Mouse (Mus musculus): ENCODE results near the gene Klhdc8a. TPM values are rescaled to one million over a fixed set of nuclear protein-coding genes. Genes with fewer than 3 reads are reported as not detected.

The Klhdc8a gene
- polyA plus RNA-seq, 1 experiment from 2014 or later, result 2.5 TPM

DNA sequence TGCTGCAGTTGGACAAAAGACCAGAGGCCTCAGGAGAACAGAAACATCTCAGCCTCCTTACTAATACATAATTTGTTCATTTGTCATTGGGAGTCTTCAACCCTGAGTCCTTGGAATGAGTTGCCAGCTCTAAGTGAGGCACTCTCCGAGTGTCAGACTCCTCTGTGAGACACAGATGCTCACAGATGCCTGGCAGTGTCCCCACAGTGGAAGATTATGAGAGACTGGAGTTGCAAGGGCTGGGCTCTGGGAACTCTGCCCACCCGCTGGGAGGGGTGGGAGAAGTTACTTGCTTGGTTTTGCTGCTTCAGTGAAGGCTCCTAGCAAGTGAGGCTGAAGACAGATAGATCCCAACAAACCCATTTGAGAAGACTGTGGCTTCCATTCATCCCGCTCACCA, 2.4 kb upstream of the Klhdc8a start:
- peaks cover 23% of the 10 kb centered on the region for H3K4me1 ChIP-seq (ENCODE audit: control insufficient read depth, insufficient read depth, low read length)
- no peak overlapping the region for H3K9ac ChIP-seq (ENCODE audit: low read length)
- H3K27me3 ChIP-seq (ENCODE audit: control insufficient read depth, insufficient read depth, low read length), result peaks cover 11% of the 10 kb centered on the region
- no peak overlapping the region for H3K4me3 ChIP-seq (ENCODE audit: low read depth, low read length)
- ATAC-seq (ENCODE audit: insufficient read depth, low FRiP score, low TSS enrichment) (no peak), DNase-seq (ENCODE audit: low spot score) (no peak)
- no peaks in the 10 kb centered on the region for H3K36me3 ChIP-seq (ENCODE audit: control insufficient read depth, insufficient read depth, low read length)
- H3K27ac ChIP-seq (ENCODE audit: low read depth, low read length), result no peak overlapping the region
- 77% methylated on average over 3 of the region's 3 CpGs for WGBS
- no peaks in the 10 kb centered on the region for H3K9me3 ChIP-seq (ENCODE audit: control insufficient read depth, low read length)
- no peak overlapping the region for H3K4me2 ChIP-seq (ENCODE audit: low read depth)

DNA sequence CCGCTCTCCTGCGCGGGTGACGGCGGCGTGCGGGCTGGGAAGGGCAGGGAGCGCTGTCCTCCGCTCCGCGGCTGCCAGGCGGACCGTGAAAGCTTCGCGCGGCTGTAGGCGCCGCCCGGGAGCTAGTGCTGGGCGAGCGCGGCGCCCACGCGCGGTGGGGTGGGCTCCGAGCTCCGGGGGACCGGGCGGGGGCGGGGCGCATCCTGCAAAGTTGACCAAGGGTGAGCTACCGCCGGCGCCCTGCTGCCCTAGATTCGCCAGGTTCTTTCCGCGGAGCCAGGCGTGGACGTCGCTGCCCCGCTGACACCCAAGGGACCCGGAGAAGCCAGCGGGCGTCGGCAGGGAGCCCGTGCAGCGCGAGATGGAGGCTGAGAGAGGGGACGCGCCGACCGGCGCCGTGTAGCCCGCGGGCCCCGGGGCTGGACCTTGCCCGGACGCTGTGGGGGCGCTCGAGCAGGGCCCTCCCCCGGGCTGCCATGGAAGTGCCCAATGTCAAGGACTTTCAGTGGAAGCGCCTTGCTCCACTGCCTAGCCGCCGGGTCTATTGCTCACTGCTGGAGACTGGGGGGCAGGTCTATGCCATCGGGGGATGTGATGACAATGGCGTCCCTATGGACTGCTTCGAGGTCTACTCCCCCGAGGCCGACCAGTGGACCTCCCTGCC, 507 bp downstream of the Klhdc8a start:
- Histone ChIP-seq H3K9me3 (ENCODE audit: control insufficient read depth, low read length) (no peaks in the 10 kb centered on the region), H3K36me3 (ENCODE audit: control insufficient read depth, insufficient read depth, low read length) (no peaks in the 10 kb centered on the region), H3K9ac (ENCODE audit: low read length) (peak overlapping the region; percentile 67), H3K27me3 (ENCODE audit: control insufficient read depth, insufficient read depth, low read length) (peaks cover 11% of the 10 kb centered on the region), H3K4me3 (ENCODE audit: low read depth, low read length) (peak overlapping the region; percentile 58), H3K4me1 (ENCODE audit: control insufficient read depth, insufficient read depth, low read length) (peaks cover 5% of the 10 kb centered on the region), H3K4me2 (ENCODE audit: low read depth) (peak overlapping the region; percentile 99), H3K27ac (ENCODE audit: low read depth, low read length) (no peak overlapping the region)
- DNase-seq (ENCODE audit: low spot score) (peak; percentile 56), ATAC-seq (ENCODE audit: insufficient read depth, low FRiP score, low TSS enrichment) (peak; percentile 69; the same call in 1 of the 2 replicates)
- WGBS, result 1% methylated on average over 54 of the region's 71 CpGs

DNA sequence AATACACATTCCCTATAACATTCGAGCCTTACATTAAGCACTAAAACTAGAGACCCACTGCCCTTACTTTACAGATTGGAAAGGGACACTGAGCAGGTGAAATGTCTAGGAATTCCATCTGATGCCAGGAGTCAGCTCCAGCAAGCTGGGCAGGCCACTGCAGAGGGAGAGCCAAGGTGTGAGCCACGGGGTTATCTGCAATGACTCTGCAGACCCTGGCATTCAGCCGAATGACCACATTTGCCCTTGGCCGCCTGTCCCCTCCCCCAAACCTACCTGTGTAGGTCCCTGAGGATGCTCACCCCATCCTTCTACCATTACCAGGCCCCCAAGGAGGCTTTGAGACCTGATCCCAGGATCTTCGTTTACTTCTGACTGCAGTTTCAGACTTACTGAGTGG, 1.3 kb downstream of the Klhdc8a start:
- ATAC-seq (ENCODE audit: insufficient read depth, low FRiP score, low TSS enrichment) (no peak), DNase-seq (ENCODE audit: low spot score) (no peak)
- no peak overlapping the region for H3K27ac ChIP-seq (ENCODE audit: low read depth, low read length)
- peaks cover 9% of the 10 kb centered on the region for H3K4me1 ChIP-seq (ENCODE audit: control insufficient read depth, insufficient read depth, low read length)
- 80% methylated on average over 5 of the region's 5 CpGs for WGBS
- no peak overlapping the region; the same call in 1 of the 2 replicates for H3K9ac ChIP-seq (ENCODE audit: low read length)
- no peaks in the 10 kb centered on the region for H3K9me3 ChIP-seq (ENCODE audit: control insufficient read depth, low read length)
- peaks cover 11% of the 10 kb centered on the region for H3K27me3 ChIP-seq (ENCODE audit: control insufficient read depth, insufficient read depth, low read length)
- H3K36me3 ChIP-seq (ENCODE audit: control insufficient read depth, insufficient read depth, low read length), result no peaks in the 10 kb centered on the region
- H3K4me3 ChIP-seq (ENCODE audit: low read depth, low read length), result peak overlapping the region; percentile 58; the same call in 1 of the 2 replicates
- no peak overlapping the region; the same call in 1 of the 2 replicates for H3K4me2 ChIP-seq (ENCODE audit: low read depth)

DNA sequence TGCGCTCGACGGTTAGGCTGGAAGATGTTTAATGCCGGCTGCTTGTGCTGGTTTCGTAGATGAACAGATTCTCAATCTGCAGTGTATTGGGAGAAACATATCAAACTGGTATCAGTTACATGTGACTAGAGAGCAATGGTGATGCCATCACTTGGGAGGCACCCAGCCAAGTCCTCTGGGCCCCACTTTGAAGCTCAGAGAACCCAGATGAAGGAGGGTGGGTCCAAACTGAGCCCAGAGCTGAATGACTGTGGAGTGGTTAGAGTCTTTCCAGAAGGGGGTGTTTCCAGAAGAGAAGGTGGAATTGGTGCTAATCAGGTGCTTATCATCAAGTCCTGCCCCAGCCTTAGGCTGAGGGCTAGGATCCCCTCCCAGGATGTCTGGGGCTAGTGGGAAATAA, 2.8 kb downstream of the Klhdc8a start:
- Histone ChIP-seq H3K4me1 (ENCODE audit: control insufficient read depth, insufficient read depth, low read length) (peaks cover 15% of the 10 kb centered on the region), H3K4me2 (ENCODE audit: low read depth) (no peak overlapping the region), H3K27ac (ENCODE audit: low read depth, low read length) (no peak overlapping the region), H3K4me3 (ENCODE audit: low read depth, low read length) (no peak overlapping the region), H3K9me3 (ENCODE audit: control insufficient read depth, low read length) (no peaks in the 10 kb centered on the region), H3K9ac (ENCODE audit: low read length) (no peak overlapping the region), H3K36me3 (ENCODE audit: control insufficient read depth, insufficient read depth, low read length) (no peaks in the 10 kb centered on the region), H3K27me3 (ENCODE audit: control insufficient read depth, insufficient read depth, low read length) (peaks cover 11% of the 10 kb centered on the region)
- 87% methylated on average over 5 of the region's 5 CpGs for WGBS
- ATAC-seq (ENCODE audit: insufficient read depth, low FRiP score, low TSS enrichment) (no peak), DNase-seq (ENCODE audit: low spot score) (no peak)

DNA sequence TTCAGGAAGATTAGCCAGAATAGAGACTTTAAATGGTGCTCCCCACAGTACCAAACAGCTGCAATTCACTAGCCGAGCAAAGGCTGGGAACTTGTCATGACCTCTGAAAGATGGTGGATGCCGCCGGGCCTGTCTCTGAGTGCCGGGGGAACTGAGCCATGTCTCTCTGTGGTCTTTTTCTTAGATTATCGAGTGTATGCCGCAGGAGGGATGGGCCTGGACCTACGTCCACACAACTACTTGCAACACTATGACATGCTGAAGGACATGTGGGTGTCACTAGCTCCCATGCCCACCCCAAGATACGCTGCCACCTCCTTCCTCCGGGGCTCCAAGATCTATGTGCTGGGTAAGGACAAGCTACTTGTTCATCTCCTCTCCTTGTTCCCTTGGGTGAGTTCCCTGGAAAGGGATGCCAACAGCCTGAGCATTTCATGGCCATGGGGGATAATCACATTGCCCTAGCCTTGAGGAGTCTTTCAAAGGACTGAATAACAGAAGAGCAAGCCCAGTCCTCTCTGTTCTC, 4.0 kb downstream of the Klhdc8a start:
- ATAC-seq (ENCODE audit: insufficient read depth, low FRiP score, low TSS enrichment) (no peak), DNase-seq (ENCODE audit: low spot score) (no peak)
- H3K9ac ChIP-seq (ENCODE audit: low read length), result no peak overlapping the region
- H3K4me2 ChIP-seq (ENCODE audit: low read depth), result no peak overlapping the region
- H3K36me3 ChIP-seq (ENCODE audit: control insufficient read depth, insufficient read depth, low read length), result no peaks in the 10 kb centered on the region
- WGBS, result 84% methylated on average over 9 of the region's 9 CpGs
- peaks cover 11% of the 10 kb centered on the region for H3K27me3 ChIP-seq (ENCODE audit: control insufficient read depth, insufficient read depth, low read length)
- no peak overlapping the region for H3K27ac ChIP-seq (ENCODE audit: low read depth, low read length)
- no peaks in the 10 kb centered on the region for H3K9me3 ChIP-seq (ENCODE audit: control insufficient read depth, low read length)
- peaks cover 15% of the 10 kb centered on the region for H3K4me1 ChIP-seq (ENCODE audit: control insufficient read depth, insufficient read depth, low read length)
- H3K4me3 ChIP-seq (ENCODE audit: low read depth, low read length), result no peak overlapping the region

DNA sequence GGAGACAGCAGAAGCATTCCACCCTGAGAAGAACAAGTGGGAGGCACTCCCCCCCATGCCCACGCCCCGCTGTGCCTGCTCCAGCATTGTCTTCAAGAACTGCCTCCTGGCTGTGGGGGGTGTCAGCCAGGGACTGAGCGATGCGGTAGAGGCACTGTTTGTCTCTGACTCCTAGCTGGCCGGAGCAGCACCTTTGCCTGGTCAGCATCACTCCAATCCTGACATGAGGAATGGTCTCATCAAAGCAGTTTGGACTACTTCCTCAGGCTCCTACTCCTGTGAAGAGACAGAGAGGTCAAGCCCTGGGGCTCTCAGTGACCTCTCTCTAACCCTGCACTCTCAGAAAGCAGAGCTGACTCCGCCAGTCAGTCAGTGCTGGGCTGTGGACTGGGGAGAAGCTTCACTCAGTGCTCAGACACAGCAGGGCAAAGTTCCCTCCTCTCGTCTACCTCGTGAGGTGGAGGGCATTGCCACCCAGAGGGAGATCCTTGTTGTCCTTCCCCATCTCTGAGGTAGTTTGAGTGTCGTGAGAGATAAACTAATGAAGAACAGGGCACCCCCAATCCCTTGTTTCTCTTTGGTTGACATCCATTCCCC, 6.3 kb downstream of the Klhdc8a start:
- Histone ChIP-seq H3K9me3 (ENCODE audit: control insufficient read depth, low read length) (no peaks in the 10 kb centered on the region), H3K36me3 (ENCODE audit: control insufficient read depth, insufficient read depth, low read length) (no peaks in the 10 kb centered on the region), H3K4me2 (ENCODE audit: low read depth) (no peak overlapping the region), H3K27ac (ENCODE audit: low read depth, low read length) (no peak overlapping the region), H3K4me3 (ENCODE audit: low read depth, low read length) (no peak overlapping the region), H3K4me1 (ENCODE audit: control insufficient read depth, insufficient read depth, low read length) (peaks cover 10% of the 10 kb centered on the region), H3K9ac (ENCODE audit: low read length) (no peak overlapping the region; the same call in 1 of the 2 replicates), H3K27me3 (ENCODE audit: control insufficient read depth, insufficient read depth, low read length) (no peaks in the 10 kb centered on the region)
- ATAC-seq (ENCODE audit: insufficient read depth, low FRiP score, low TSS enrichment) (no peak), DNase-seq (ENCODE audit: low spot score) (no peak)
- WGBS, result 29% methylated on average over 9 of the region's 9 CpGs

DNA sequence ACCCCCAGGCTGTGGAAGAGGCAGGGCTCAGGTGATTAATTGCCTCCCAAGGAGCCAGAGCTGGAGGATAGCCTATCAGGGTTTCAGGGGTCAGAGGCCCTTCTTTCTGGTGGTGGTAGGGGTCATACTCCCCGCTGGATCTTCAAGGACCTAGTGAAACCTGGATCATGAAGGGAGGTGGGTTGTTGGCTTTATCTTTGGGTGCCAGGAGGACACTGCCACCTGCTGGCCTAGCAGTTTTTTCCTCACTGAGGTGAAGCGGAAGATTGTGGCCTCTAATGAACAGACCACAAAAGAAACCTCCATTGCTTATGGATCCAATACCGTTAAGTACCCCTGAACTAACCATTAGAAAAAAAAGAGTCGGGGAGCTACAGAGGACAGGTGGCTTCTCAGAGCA, 7.7 kb downstream of the Klhdc8a start:
- Histone ChIP-seq H3K27ac (ENCODE audit: low read depth, low read length) (no peak overlapping the region), H3K4me3 (ENCODE audit: low read depth, low read length) (no peak overlapping the region), H3K27me3 (ENCODE audit: control insufficient read depth, insufficient read depth, low read length) (no peaks in the 10 kb centered on the region), H3K36me3 (ENCODE audit: control insufficient read depth, insufficient read depth, low read length) (no peaks in the 10 kb centered on the region), H3K4me2 (ENCODE audit: low read depth) (no peak overlapping the region), H3K4me1 (ENCODE audit: control insufficient read depth, insufficient read depth, low read length) (peaks cover 10% of the 10 kb centered on the region), H3K9ac (ENCODE audit: low read length) (no peak overlapping the region), H3K9me3 (ENCODE audit: control insufficient read depth, low read length) (no peaks in the 10 kb centered on the region)
- DNase-seq (ENCODE audit: low spot score) (no peak), ATAC-seq (ENCODE audit: insufficient read depth, low FRiP score, low TSS enrichment) (no peak)
- WGBS, result 37% methylated on average over 4 of the region's 4 CpGs

DNA sequence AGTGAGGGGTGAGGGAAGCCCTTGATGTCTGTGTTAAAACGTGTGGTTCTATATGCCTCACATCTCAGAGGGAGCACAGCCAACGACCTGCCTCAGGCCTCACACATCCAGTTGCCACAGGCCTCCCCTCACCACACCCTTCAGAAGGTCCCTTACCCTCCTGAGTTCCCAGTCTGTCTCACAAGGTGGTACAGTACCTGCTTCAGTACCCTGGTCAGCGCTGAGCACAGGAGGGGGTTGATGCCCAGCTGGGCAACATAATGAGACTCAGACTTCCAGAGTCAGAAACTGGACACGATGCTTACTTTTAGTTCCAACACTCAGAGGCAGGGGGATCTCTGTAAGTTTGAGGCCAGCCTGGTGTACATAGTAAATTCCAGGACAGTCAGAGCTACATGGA, 8.4 kb downstream of the Klhdc8a start:
- DNase-seq (ENCODE audit: low spot score), result no peak
- 16% methylated on average over 4 of the region's 4 CpGs for WGBS
- peaks cover 10% of the 10 kb centered on the region for H3K4me1 ChIP-seq (ENCODE audit: control insufficient read depth, insufficient read depth, low read length)

DNA sequence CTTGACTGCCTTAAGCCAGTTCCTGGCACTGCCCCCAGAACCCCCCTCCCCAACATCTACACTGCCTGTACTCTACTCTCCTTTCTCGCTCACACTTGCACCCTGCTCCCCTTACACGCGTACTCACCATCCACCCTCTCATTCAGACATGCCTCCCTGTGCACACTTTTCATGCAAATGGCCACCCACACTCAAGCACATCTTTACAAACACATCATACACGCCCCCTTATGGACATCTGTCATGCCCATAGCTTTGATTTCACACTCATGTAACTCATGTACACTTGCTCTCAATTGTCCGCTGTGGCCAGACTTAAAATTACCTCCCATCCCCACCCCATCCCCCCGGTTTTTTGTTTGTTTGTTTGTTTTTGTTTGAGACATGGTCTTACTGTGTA, 9.5 kb downstream of the Klhdc8a start:
- no peak for DNase-seq (ENCODE audit: low spot score)
- Histone ChIP-seq H3K27me3 (ENCODE audit: control insufficient read depth, insufficient read depth, low read length) (no peaks in the 10 kb centered on the region), H3K36me3 (ENCODE audit: control insufficient read depth, insufficient read depth, low read length) (no peaks in the 10 kb centered on the region), H3K27ac (ENCODE audit: low read depth, low read length) (no peak overlapping the region), H3K4me1 (ENCODE audit: control insufficient read depth, insufficient read depth, low read length) (peaks cover 10% of the 10 kb centered on the region), H3K9me3 (ENCODE audit: control insufficient read depth, low read length) (no peaks in the 10 kb centered on the region), H3K9ac (ENCODE audit: low read length) (no peak overlapping the region), H3K4me3 (ENCODE audit: low read depth, low read length) (no peak overlapping the region), H3K4me2 (ENCODE audit: low read depth) (no peak overlapping the region)
- 90% methylated on average over 6 of the region's 6 CpGs for WGBS
- no peak for ATAC-seq (ENCODE audit: insufficient read depth, low FRiP score, low TSS enrichment)

More for the DNA sequence above, 8.4 kb downstream of the Klhdc8a start:
- Histone ChIP-seq H3K27me3 (ENCODE audit: control insufficient read depth, insufficient read depth, low read length) (no peaks in the 10 kb centered on the region), H3K9me3 (ENCODE audit: control insufficient read depth, low read length) (no peaks in the 10 kb centered on the region), H3K4me3 (ENCODE audit: low read depth, low read length) (no peak overlapping the region), H3K4me2 (ENCODE audit: low read depth) (no peak overlapping the region), H3K36me3 (ENCODE audit: control insufficient read depth, insufficient read depth, low read length) (no peaks in the 10 kb centered on the region), H3K9ac (ENCODE audit: low read length) (no peak overlapping the region), H3K27ac (ENCODE audit: low read depth, low read length) (no peak overlapping the region)
- ATAC-seq (ENCODE audit: insufficient read depth, low FRiP score, low TSS enrichment), result no peak
